In genomic region chr17:33938783-33939182, GRCm38 (mm10) we compare ENCODE assay signal across 1 mouse cellular context.
TF ChIP-seq lines count a peak whose summit lies in the region.

No protein-coding gene starts in this region.

TF ChIP-seq in CH12.LX, 34 proteins besides CTCF, POLR2A, EP300 and RAD21:
- TF ChIP-seq NELFE (IDR thresholded peaks at IDR 0.05; ENCODE audit: low read depth, low read length), result no peak
- TF ChIP-seq ELF1 (IDR thresholded peaks at IDR 0.05; ENCODE audit: low read depth, low read length), result no peak
- no peak for TF ChIP-seq MXI1 (IDR thresholded peaks at IDR 0.05; ENCODE audit: low read depth, low read length)
- TF ChIP-seq HCFC1 (IDR thresholded peaks at IDR 0.05; ENCODE audit: low read depth, low read length), result no peak
